Mouse (Mus musculus) Muller cell, postnatal 12 days (primary cell): ENCODE data around the gene Prdm1.

Experiments
- DNase-seq: peaks from one replicate; pipeline ENCODE4 v3.0.0-alpha.2; 2015; ENCODE audit errors: inconsistent ontology term

The Prdm1 gene

GRCm38 (mm10) chr10:44456757-44457595 lies 71.3 kb downstream of the Prdm1 start:
- DNase-seq: peak; percentile 57

GRCm38 (mm10) chr10:44454753-44455152 lies 73.5 kb downstream of the Prdm1 start:
- no peak for DNase-seq

GRCm38 (mm10) chr10:44454111-44454510 lies 74.2 kb downstream of the Prdm1 start:
- DNase-seq: no peak

GRCm38 (mm10) chr10:44450835-44451234 lies 77.5 kb downstream of the Prdm1 start:
- no peak for DNase-seq

- DNase-seq: no peak
Measured at GRCm38 (mm10) chr10:44450108-44450507, 78.2 kb downstream of the Prdm1 start.

- no peak for DNase-seq
Measured at GRCm38 (mm10) chr10:44449666-44450065, 78.6 kb downstream of the Prdm1 start.

GRCm38 (mm10) chr10:44448165-44448564 lies 80.1 kb downstream of the Prdm1 start:
- no peak for DNase-seq

- DNase-seq: no peak
Measured at GRCm38 (mm10) chr10:44447406-44448139, 80.7 kb downstream of the Prdm1 start.

- DNase-seq: no peak
Measured at GRCm38 (mm10) chr10:44447001-44447400, 81.3 kb downstream of the Prdm1 start.

GRCm38 (mm10) chr10:44444415-44444814 lies 83.9 kb downstream of the Prdm1 start:
- DNase-seq: no peak

GRCm38 (mm10) chr10:44443696-44444095 lies 84.6 kb downstream of the Prdm1 start:
- DNase-seq: no peak

- DNase-seq: no peak
Measured at GRCm38 (mm10) chr10:44439732-44440131, 88.6 kb downstream of the Prdm1 start.

GRCm38 (mm10) chr10:44437614-44438013 lies 90.7 kb downstream of the Prdm1 start:
- DNase-seq: no peak

GRCm38 (mm10) chr10:44435956-44436355 lies 92.3 kb downstream of the Prdm1 start:
- no peak for DNase-seq

GRCm38 (mm10) chr10:44434702-44435181 lies 93.6 kb downstream of the Prdm1 start:
- no peak for DNase-seq

- no peak for DNase-seq
Measured at GRCm38 (mm10) chr10:44432235-44432634, 96.1 kb downstream of the Prdm1 start.

- DNase-seq: no peak
Measured at GRCm38 (mm10) chr10:44431689-44432088, 96.6 kb downstream of the Prdm1 start.

- no peak for DNase-seq
Measured at GRCm38 (mm10) chr10:44429177-44429888, 99.0 kb downstream of the Prdm1 start.

- DNase-seq: peak; percentile 90
Measured at GRCm38 (mm10) chr10:44427891-44428361, 100.4 kb downstream of the Prdm1 start.

GRCm38 (mm10) chr10:44427426-44427825 lies 100.9 kb downstream of the Prdm1 start:
- no peak for DNase-seq

- peak; percentile 76 for DNase-seq
Measured at GRCm38 (mm10) chr10:44425013-44425412, 103.3 kb downstream of the Prdm1 start.

- DNase-seq: no peak
Measured at GRCm38 (mm10) chr10:44421896-44422295, 106.4 kb downstream of the Prdm1 start.
